Mouse (Mus musculus) hindbrain, postnatal 0 days (tissue): ENCODE results near the gene Cfap70. TPM values are rescaled to one million over a fixed set of nuclear protein-coding genes. Genes with fewer than 3 reads are reported as not detected.

ENCODE experiments used
- ATAC-seq: fragments of 200-750 bp; cut with Nextera tagmentation; 2 replicates; pipeline ENCODE4 v1.8.0; 2017; ENCODE audit warnings: mild to moderate bottlenecking, moderate TSS enrichment, moderate library complexity
- DNase-seq: peaks from one replicate; pipeline ENCODE4 v3.0.0-alpha.2; 2015; ENCODE audit warnings: low spot score
- H3K27ac ChIP-seq: fragments of 300-500 bp; sonication (generic); 2 replicates; pipeline ENCODE4 v1.5.1; 2014; ENCODE audit warnings: mild to moderate bottlenecking
- H3K27me3 ChIP-seq: fragments of 300-500 bp; sonication (generic); 2 replicates; pipeline ENCODE4 v1.6.1; 2014; ENCODE audit warnings: low read length, mixed read lengths; ENCODE audit not compliant: insufficient read depth
- H3K36me3 ChIP-seq: fragments of 300-500 bp; sonication (generic); 2 replicates; pipeline ENCODE4 v1.6.1; 2014; ENCODE audit warnings: low read length, mixed read lengths; ENCODE audit not compliant: insufficient read depth
- H3K4me1 ChIP-seq: fragments of 300-500 bp; sonication (generic); 2 replicates; pipeline ENCODE4 v1.6.1; 2014; ENCODE audit warnings: antibody characterized with exemption, low read length, mixed read lengths; ENCODE audit not compliant: insufficient read depth
- H3K4me2 ChIP-seq: fragments of 300-500 bp; sonication (generic); 2 replicates; pipeline ENCODE4 v1.6.1; 2014; ENCODE audit warnings: low read depth, mild to moderate bottlenecking, low read length, moderate library complexity, mixed read lengths
- H3K4me3 ChIP-seq: fragments of 300-500 bp; sonication (generic); 2 replicates; pipeline ENCODE4 v1.5.1; 2014; ENCODE audit warnings: low read length
- H3K9ac ChIP-seq: fragments of 300-500 bp; sonication (generic); replicated peaks from 2 replicates; pipeline ENCODE4 v1.6.1; 2014; ENCODE audit warnings: mild to moderate bottlenecking, low read length, moderate library complexity, mixed read lengths
- H3K9me3 ChIP-seq: fragments of 300-500 bp; sonication (generic); 2 replicates; pipeline ENCODE4 v1.6.1; 2016; ENCODE audit warnings: low read length, mixed read lengths
- CTCF ChIP-seq: IDR thresholded peaks from 2 replicates; pipeline ENCODE4 v1.5.1; 2016; ENCODE audit warnings: antibody characterized with exemption, control low read depth, low read depth
- WGBS: fragments of 180-500 bp; shearing (Covaris S2); extraction: QIAGEN DNeasy Blood & Tissue Kit; methylation state at CpG from one replicate; pipeline ENCODE4 v1.1.7; 2014; 5-methylcytosine and 5-hydroxymethylcytosine counted together
- polyA plus RNA-seq: library from polyadenylated mRNA; unstranded; fragments of >200 nt; fragmentation: Nextera tagmentation; extraction: Ambion mirVana; gene quantifications from 2 replicates; pipeline ENCODE4 v1.2.1, GENCODE M21; 2015
- total RNA-seq: library from RNA; depleted of rRNA; stranded (reverse); fragments of >200 nt; gene quantifications from 2 replicates; pipeline ENCODE4 v1.2.3, GENCODE M21; 2014

The Cfap70 gene
- total and polyA plus RNA-seq, 2 experiments from 2014 or later, result 0.31 to 1.8 TPM

GRCm38 (mm10) chr14:20431726-20432125 is 20.3 kb downstream of the Cfap70 start:
- Histone ChIP-seq H3K36me3 (no peaks in the 10 kb centered on the region), H3K4me2 (no peak overlapping the region), H3K9ac (no peak overlapping the region), H3K9me3 (no peaks in the 10 kb centered on the region), H3K4me1 (no peaks in the 10 kb centered on the region), H3K4me3 (no peak overlapping the region), H3K27me3 (no peaks in the 10 kb centered on the region), H3K27ac (no peak overlapping the region)
- no peak for TF ChIP-seq CTCF
- ATAC-seq (no peak), DNase-seq (no peak)
- WGBS, result 79% methylated on average over 6 of the region's 6 CpGs

DNA sequence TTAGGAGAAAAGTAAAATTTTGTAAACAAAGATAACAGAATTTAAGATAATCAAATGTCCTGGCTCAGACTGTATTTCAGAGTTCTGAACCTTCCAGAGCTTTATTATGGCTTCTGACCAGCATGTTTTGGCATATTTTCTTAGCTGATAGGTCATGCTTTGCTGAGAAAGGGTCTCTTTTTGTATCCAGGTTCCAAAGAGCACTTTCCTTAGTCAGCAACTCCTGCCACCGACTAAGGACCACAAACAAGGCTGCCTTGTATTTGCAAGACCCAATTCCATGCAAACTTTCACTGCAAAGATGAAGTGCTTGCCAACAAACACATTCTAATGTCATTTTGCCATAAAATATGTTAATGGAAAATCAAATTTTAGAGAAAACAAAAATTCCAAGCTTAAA is 22.2 kb downstream of the Cfap70 start:
- 52% methylated on average over 1 of the region's 1 CpGs for WGBS
- no peaks in the 10 kb centered on the region for H3K9me3 ChIP-seq
- DNase-seq, result no peak
- H3K36me3 ChIP-seq, result no peaks in the 10 kb centered on the region
- no peak for ATAC-seq
- no peak overlapping the region for H3K27ac ChIP-seq
- no peak overlapping the region for H3K9ac ChIP-seq
- no peaks in the 10 kb centered on the region for H3K27me3 ChIP-seq
- TF ChIP-seq CTCF, result no peak
- H3K4me3 ChIP-seq, result no peak overlapping the region
- H3K4me2 ChIP-seq, result no peak overlapping the region
- H3K4me1 ChIP-seq, result no peaks in the 10 kb centered on the region

DNA sequence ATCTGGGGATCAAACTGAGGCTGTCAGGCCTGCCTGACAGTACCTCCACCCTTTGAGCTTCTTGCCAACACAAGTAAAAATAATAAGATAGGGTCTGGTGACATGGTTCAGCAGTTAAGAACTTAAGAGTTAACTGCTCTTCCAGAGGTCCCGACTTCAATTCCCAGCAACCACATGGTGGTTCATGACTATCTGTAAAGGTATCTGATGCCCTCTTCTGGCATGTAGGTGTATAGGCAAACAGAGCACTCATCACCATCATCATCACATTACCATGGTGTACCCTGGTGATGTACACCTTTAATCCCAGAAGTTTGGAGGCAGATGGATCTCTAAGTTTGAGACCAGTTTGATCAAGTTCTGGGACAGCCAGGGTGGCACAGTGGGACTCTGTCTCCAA is 23.4 kb downstream of the Cfap70 start:
- H3K27ac ChIP-seq, result no peak overlapping the region
- WGBS, result 47% methylated on average over 1 of the region's 1 CpGs
- TF ChIP-seq CTCF, result no peak
- H3K4me2 ChIP-seq, result no peak overlapping the region
- H3K9ac ChIP-seq, result no peak overlapping the region
- no peak for DNase-seq
- H3K4me3 ChIP-seq, result no peak overlapping the region
- ATAC-seq, result no peak
- no peaks in the 10 kb centered on the region for H3K4me1 ChIP-seq
- no peaks in the 10 kb centered on the region for H3K36me3 ChIP-seq
- H3K9me3 ChIP-seq, result no peaks in the 10 kb centered on the region
- H3K27me3 ChIP-seq, result no peaks in the 10 kb centered on the region

DNA sequence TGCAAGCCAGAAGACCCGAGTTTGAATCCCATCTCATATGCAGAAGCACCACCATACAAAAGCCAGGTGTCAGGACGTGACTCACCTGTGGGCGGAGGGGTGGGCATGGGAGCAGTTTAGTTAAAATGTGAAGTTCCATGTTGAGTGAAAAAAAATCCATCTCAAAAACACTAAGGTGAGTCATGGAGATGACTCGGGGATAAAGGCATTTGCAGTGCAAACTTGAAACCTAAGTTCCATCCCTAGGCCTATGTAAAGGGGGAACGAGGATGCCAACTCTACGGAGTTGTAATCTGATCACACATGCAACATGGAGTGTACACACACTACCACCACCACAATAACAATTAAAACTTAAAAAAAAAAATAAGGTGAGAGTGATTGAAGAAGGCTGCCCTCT is 29.0 kb downstream of the Cfap70 start:
- DNase-seq, result no peak
- no peaks in the 10 kb centered on the region for H3K36me3 ChIP-seq
- ATAC-seq, result no peak
- no peak overlapping the region for H3K27ac ChIP-seq
- TF ChIP-seq CTCF, result no peak
- H3K9ac ChIP-seq, result no peak overlapping the region
- no peaks in the 10 kb centered on the region for H3K27me3 ChIP-seq
- 94% methylated on average over 6 of the region's 6 CpGs for WGBS
- H3K4me1 ChIP-seq, result no peaks in the 10 kb centered on the region
- H3K9me3 ChIP-seq, result no peaks in the 10 kb centered on the region
- no peak overlapping the region for H3K4me2 ChIP-seq
- no peak overlapping the region for H3K4me3 ChIP-seq

DNA sequence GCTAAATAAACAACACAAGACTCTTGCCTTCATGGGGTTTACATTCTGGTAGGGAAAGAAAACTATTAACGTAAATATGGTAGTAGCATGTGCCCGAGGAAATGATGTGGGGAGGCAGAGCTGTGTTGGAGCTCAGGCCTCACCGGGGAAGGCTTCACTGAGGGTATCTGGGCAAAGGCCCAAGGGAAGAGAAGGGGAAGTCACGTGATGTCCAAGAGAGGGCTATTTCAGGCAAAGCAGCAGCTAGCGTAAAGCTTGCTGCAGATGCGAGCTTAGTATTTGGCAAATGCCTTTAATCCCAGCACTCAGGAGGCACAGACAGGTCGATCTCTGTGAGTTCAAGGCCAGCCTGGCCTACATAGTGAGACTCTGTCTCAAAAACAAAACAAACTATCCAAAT is 29.8 kb downstream of the Cfap70 start:
- TF ChIP-seq CTCF, result no peak
- 71% methylated on average over 7 of the region's 7 CpGs for WGBS

GRCm38 (mm10) chr14:20400071-20400470 is 52.0 kb downstream of the Cfap70 start:
- H3K4me2 ChIP-seq, result no peak overlapping the region
- H3K9ac ChIP-seq, result no peak overlapping the region
- no peaks in the 10 kb centered on the region for H3K9me3 ChIP-seq
- H3K4me3 ChIP-seq, result no peak overlapping the region
- no peak overlapping the region for H3K27ac ChIP-seq
- WGBS, result 63% methylated on average over 1 of the region's 1 CpGs
- peak; percentile 58 for TF ChIP-seq CTCF
- H3K36me3 ChIP-seq, result no peaks in the 10 kb centered on the region
- ATAC-seq, result 0 out of 2 replicates have a peak, but pooled peaks have one; percentile 45
- no peaks in the 10 kb centered on the region for H3K4me1 ChIP-seq
- peak; percentile 31 for DNase-seq
- H3K27me3 ChIP-seq, result no peaks in the 10 kb centered on the region

More for the DNA sequence above, 29.8 kb downstream of the Cfap70 start:
- Histone ChIP-seq H3K4me1 (no peaks in the 10 kb centered on the region), H3K36me3 (no peaks in the 10 kb centered on the region), H3K9ac (no peak overlapping the region), H3K9me3 (no peaks in the 10 kb centered on the region), H3K4me2 (no peak overlapping the region), H3K4me3 (no peak overlapping the region), H3K27me3 (no peaks in the 10 kb centered on the region), H3K27ac (no peak overlapping the region)
- ATAC-seq, result no peak
- no peak for DNase-seq

DNA sequence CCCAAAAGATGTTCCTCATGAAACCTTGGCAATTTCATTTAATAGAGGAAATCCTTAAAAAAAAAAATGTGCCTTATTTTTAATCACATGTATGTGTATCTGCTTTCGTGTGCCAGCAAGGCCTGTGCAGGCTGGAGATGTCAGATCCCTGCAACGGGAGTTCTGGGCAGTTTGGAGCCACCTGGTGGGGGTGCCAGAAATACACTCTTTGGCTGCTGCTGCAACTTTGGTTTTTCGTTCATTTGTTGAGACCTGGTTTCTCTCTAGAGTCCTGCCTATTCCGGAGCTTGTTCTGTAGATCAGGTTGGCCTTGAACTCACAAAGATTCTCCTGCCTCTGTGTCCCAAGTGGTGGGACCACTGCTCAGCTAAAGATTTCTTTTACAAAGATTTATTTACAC is 53.2 kb downstream of the Cfap70 start:
- H3K4me1 ChIP-seq, result no peaks in the 10 kb centered on the region
- no peaks in the 10 kb centered on the region for H3K27me3 ChIP-seq
- peak; percentile 19 for DNase-seq
- H3K4me2 ChIP-seq, result no peak overlapping the region
- H3K9me3 ChIP-seq, result no peaks in the 10 kb centered on the region
- no peak overlapping the region for H3K9ac ChIP-seq
- H3K27ac ChIP-seq, result no peak overlapping the region
- H3K36me3 ChIP-seq, result no peaks in the 10 kb centered on the region
- no peak overlapping the region for H3K4me3 ChIP-seq
- no peak for ATAC-seq
- 46% methylated on average over 4 of the region's 4 CpGs for WGBS
- peak; percentile 31; the same call in 1 of the 2 replicates for TF ChIP-seq CTCF
